Mouse (Mus musculus): ENCODE measurements around the gene Gm28360. TPM values are rescaled to one million over a fixed set of nuclear protein-coding genes. Genes with fewer than 3 reads are reported as not detected.
"Not testable (repeated sequence)": the region's sequence is repeated elsewhere in the genome, so short reads cannot be mapped to it uniquely, and the experiment has no call there.

The Gm28360 gene
- total RNA-seq (2021), result not detected
- long read RNA-seq, experiment 1, result 0 reads
- long read RNA-seq, experiment 2, result 0 reads

- DNase-seq (ENCODE audit: low spot score in 2 of 2), result not testable (repeated sequence)
Observed at GRCm38 (mm10) chr1:117829781-117830180, at the start of gene Gm28360. Gene Gm28360 (plus strand): TSS chr1:117830081.

- not testable (repeated sequence) for DNase-seq (ENCODE audit: low spot score in 2 of 2)
Observed at GRCm38 (mm10) chr1:117780833-117781232, 49.0 kb upstream of the Gm28360 start, which contains the start of gene B020011L13Rik. Gene B020011L13Rik (plus strand): TSS chr1:117781133.

DNA sequence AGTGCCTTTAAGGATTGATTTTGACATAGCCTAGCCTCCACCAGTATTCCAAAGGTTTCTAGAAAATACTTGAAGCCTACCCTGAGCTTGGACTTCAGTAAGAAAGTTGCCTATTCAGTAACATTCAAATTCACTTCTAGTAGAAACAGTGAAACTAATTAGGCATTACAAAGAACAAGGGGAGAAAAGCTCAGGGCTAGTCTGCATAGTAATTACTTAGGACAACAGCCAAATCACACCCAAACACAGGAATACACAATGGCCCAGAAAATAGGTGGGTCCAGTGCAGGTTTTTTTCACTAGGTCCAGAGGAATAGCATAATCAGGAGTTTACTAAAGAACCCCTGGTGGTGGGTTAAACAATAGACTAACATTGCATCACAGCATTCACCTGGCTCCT lies 13.6 kb upstream of the Gm28360 start:
- not testable (repeated sequence) for DNase-seq (ENCODE audit: low spot score in 2 of 2)

DNA sequence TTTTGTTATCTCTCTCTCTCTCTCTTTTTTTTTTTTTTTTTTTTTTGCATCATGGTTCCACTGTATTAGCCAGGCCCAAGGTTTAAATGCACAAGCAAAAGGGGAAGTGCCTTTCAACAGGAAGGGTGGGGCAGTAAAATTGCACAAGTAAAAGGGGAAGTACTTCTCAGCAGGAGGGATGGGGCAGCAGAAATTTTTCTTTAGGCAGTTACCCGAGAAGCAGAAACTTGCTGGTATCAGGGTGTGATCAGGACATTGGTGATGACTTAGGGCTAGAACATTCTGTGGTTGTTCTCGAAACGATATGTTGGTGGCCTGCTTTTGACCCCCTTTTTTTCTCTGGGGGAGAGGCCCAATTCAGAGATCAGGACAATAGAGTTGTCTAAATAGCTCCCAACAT lies 21.8 kb downstream of the Gm28360 start:
- DNase-seq (ENCODE audit: low spot score in 2 of 2), result not testable (repeated sequence)

Other genes starting within 250 kb of the Gm28360 start
- gene Gm28363, start 132.9 kb upstream of the Gm28360 start, total RNA-seq (2021), result not detected
- not detected for gene B020011L13Rik, start 48.9 kb upstream of the Gm28360 start, total RNA-seq (2021)
- not detected for gene Gm28168, start 97.9 kb downstream of the Gm28360 start, total RNA-seq (2021)
- not detected for gene Gm7145, start 135.9 kb downstream of the Gm28360 start, total RNA-seq (2021)